Comparison of ENCODE assay signal across 25 mouse cellular contexts in genomic region chr12:81865183-81865582, GRCm38 (mm10). TPM values are rescaled to one million over a fixed set of nuclear protein-coding genes. Genes with fewer than 3 reads are reported as not detected.
A peak's percentile ranks its signal among the peaks of the same experiment; 100 is the strongest.
DNase-seq lines count a peak whose midpoint lies in the region; ATAC-seq and TF ChIP-seq lines count a peak whose summit lies in the region.
"Had no signal": no experiment of that assay in that cellular context is flagged by ENCODE, and none has a peak within 500 bp of the region (broad histone marks: within the 10 kb centered on the region; RNA-seq: fewer than 3 reads in every experiment).

No protein-coding gene starts in this region.

- ATAC-seq in intestine, embryonic 14.5 days (replicated peaks; ENCODE audit: low FRiP score, low TSS enrichment, low read depth): no peak
- no peak for ATAC-seq in intestine, embryonic 16.5 days
- ATAC-seq: activated CD4-positive, CD25-positive, alpha-beta regulatory T cell, adult 4 months; CD4-positive, CD25-positive, alpha-beta regulatory T cell, adult 4 months; forebrain, embryonic 13.5 days; Patski had no signal

- H3K9ac ChIP-seq in intestine, embryonic 14.5 days (ENCODE audit: low read length): no peak overlapping the region
- no peak overlapping the region for H3K9ac ChIP-seq in intestine, embryonic 16.5 days (ENCODE audit: low read depth, low read length)
- H3K9ac ChIP-seq: embryonic facial prominence, embryonic 12.5 days; forebrain, embryonic 13.5 days had no signal

- no peak overlapping the region for H3K4me2 ChIP-seq in intestine, embryonic 14.5 days (ENCODE audit: low read length)
- H3K4me2 ChIP-seq in intestine, embryonic 16.5 days (ENCODE audit: low read depth, low read length): no peak overlapping the region
- H3K4me2 ChIP-seq: embryonic facial prominence, embryonic 12.5 days; forebrain, embryonic 13.5 days had no signal

- TF ChIP-seq POLR2A in thymus, adult 2 months (IDR thresholded peaks at IDR 0.05; ENCODE audit: control insufficient read depth, extremely low read depth, insufficient read depth, low read length, poor library complexity): no peak

- intact Hi-C loops in gastrocnemius, adult 2 months (cut with DNase I): no loop called here

- no peaks in the 10 kb centered on the region for H3K9me3 ChIP-seq in heart, embryonic 10.5 days
- no peaks in the 10 kb centered on the region for H3K9me3 ChIP-seq in intestine, embryonic 14.5 days (ENCODE audit: control insufficient read depth, low read length)
- no peaks in the 10 kb centered on the region for H3K9me3 ChIP-seq in intestine, embryonic 16.5 days (ENCODE audit: control insufficient read depth, low read length)
- H3K9me3 ChIP-seq: embryonic facial prominence, embryonic 10.5 days; embryonic facial prominence, embryonic 12.5 days; forebrain, embryonic 13.5 days had no signal

- H3K4me1 ChIP-seq in heart, embryonic 10.5 days: peaks cover 56% of the 10 kb centered on the region
- H3K4me1 ChIP-seq in intestine, embryonic 14.5 days (replicated peaks; ENCODE audit: control insufficient read depth, insufficient read depth, low read length): peaks cover 45% of the 10 kb centered on the region
- peaks cover 19% of the 10 kb centered on the region for H3K4me1 ChIP-seq in intestine, embryonic 16.5 days (ENCODE audit: control insufficient read depth, insufficient read depth, low read length)
- peaks cover 48% of the 10 kb centered on the region for H3K4me1 ChIP-seq in thymus, adult 2 months (replicated peaks; ENCODE audit: control insufficient read depth, insufficient read depth, low read length)

- no peak for TF ChIP-seq CTCF in gastrocnemius, adult 2 months (IDR thresholded peaks at IDR 0.05)
- TF ChIP-seq CTCF in thymus, adult 2 months (IDR thresholded peaks at IDR 0.05; ENCODE audit: borderline replicate concordance, control insufficient read depth, extremely low read depth, insufficient read depth, low read length, poor library complexity): no peak

- H3K27ac ChIP-seq in gastrocnemius, adult 2 months: no peak overlapping the region
- H3K27ac ChIP-seq in heart, embryonic 10.5 days: peak overlapping the region; percentile 2; the same call in 1 of the 2 replicates
- H3K27ac ChIP-seq in intestine, embryonic 14.5 days (ENCODE audit: low read depth): no peak overlapping the region
- no peak overlapping the region for H3K27ac ChIP-seq in intestine, embryonic 16.5 days (ENCODE audit: low read length)
- peak overlapping the region; percentile 9; the same call in 1 of the 2 replicates for H3K27ac ChIP-seq in thymus, adult 2 months (ENCODE audit: control insufficient read depth, insufficient read depth, low read length)
- H3K27ac ChIP-seq: embryonic facial prominence, embryonic 10.5 days; embryonic facial prominence, embryonic 12.5 days; forebrain, embryonic 13.5 days had no signal

- peak; percentile 2 for DNase-seq in gastrocnemius, postnatal 25 days
- DNase-seq in gastrocnemius, adult 2 months: no peak
- no peak for DNase-seq in heart, embryonic 10.5 days (ENCODE audit: low spot score)
- no peak for DNase-seq in heart, adult 8-10 months (ENCODE audit: low spot score)
- peak; percentile 25 for DNase-seq in intestine, embryonic 14.5 days (ENCODE audit: low spot score)
- DNase-seq in thymus, adult 2 months: no peak
- DNase-seq in thymus, postnatal 36 days: no peak
- DNase-seq: adrenal gland, adult 8-10 months; adrenal gland, postnatal 14 days; adrenal gland, postnatal 36 days; B cell, adult 2 months; cerebellum, adult 11-12 months; cerebellum, adult 2 months; cerebellum, adult 9-10 months; cerebellum, postnatal 10 days; cerebellum, postnatal 25 days had no signal

- no peaks in the 10 kb centered on the region for H3K27me3 ChIP-seq in heart, embryonic 10.5 days (ENCODE audit: insufficient read depth, poor library complexity, severe bottlenecking)
- no peaks in the 10 kb centered on the region for H3K27me3 ChIP-seq in intestine, embryonic 14.5 days (replicated peaks; ENCODE audit: control insufficient read depth, insufficient read depth, low read length)
- H3K27me3 ChIP-seq in intestine, embryonic 16.5 days (replicated peaks; ENCODE audit: control insufficient read depth, insufficient read depth, low read length): no peaks in the 10 kb centered on the region
- H3K27me3 ChIP-seq in thymus, adult 2 months (ENCODE audit: control insufficient read depth, insufficient read depth, low read length): no peaks in the 10 kb centered on the region
- H3K27me3 ChIP-seq: CH12.LX; embryonic facial prominence, embryonic 12.5 days; forebrain, embryonic 13.5 days; Patski had no signal

- 81% methylated on average over 6 of the region's 6 CpGs for WGBS in heart, embryonic 10.5 days
- 85% methylated on average over 6 of the region's 6 CpGs for WGBS in intestine, embryonic 14.5 days
- WGBS in intestine, embryonic 16.5 days: 91% methylated on average over 6 of the region's 6 CpGs
- 92% methylated on average over 6 of the region's 6 CpGs for WGBS in thymus, adult 2 months

- no peak overlapping the region for H3K4me3 ChIP-seq in gastrocnemius, adult 2 months
- H3K4me3 ChIP-seq in heart, embryonic 10.5 days: no peak overlapping the region
- H3K4me3 ChIP-seq in intestine, embryonic 14.5 days (ENCODE audit: low read depth, low read length): no peak overlapping the region
- H3K4me3 ChIP-seq in intestine, embryonic 16.5 days (ENCODE audit: low read length): no peak overlapping the region
- H3K4me3 ChIP-seq in thymus, adult 2 months (ENCODE audit: control insufficient read depth, insufficient read depth, low read length): no peak overlapping the region
- H3K4me3 ChIP-seq: embryonic facial prominence, embryonic 10.5 days; embryonic facial prominence, embryonic 12.5 days; forebrain, embryonic 13.5 days had no signal

- H3K36me3 ChIP-seq in heart, embryonic 10.5 days: 0 out of 2 replicates have a peak, but pooled peaks cover 3% of the 10 kb centered on the region
- no peaks in the 10 kb centered on the region for H3K36me3 ChIP-seq in intestine, embryonic 14.5 days (ENCODE audit: control insufficient read depth, insufficient read depth, low read length)
- no peaks in the 10 kb centered on the region for H3K36me3 ChIP-seq in intestine, embryonic 16.5 days (ENCODE audit: control insufficient read depth, insufficient read depth, low read length)
- H3K36me3 ChIP-seq in thymus, adult 2 months (ENCODE audit: control insufficient read depth, insufficient read depth, low read length): no peaks in the 10 kb centered on the region
- H3K36me3 ChIP-seq: embryonic facial prominence, embryonic 10.5 days; embryonic facial prominence, embryonic 12.5 days; G1E had no signal

RNA-seq across cellular contexts. Expression of gene Pcnx, which starts 5.4 kb away (rescaled TPM):
- 10 to 100 TPM; 34.2 to 38.5 TPM for total RNA-seq in gastrocnemius, postnatal 25 days (2021)
- 10 to 100 TPM; 50.3 to 51.3 TPM for total RNA-seq in gastrocnemius, adult 2 months (2021)
- 9.8 and 13.1 TPM in 2 replicates for polyA plus RNA-seq in heart, embryonic 10.5 days (2016; fragmentation: Nextera tagmentation; extraction: Ambion mirVana)
- total RNA-seq in heart, adult 8-10 months (2022): 10 to 100 TPM; 53.7 to 77.4 (median 69.0) TPM
- polyA plus RNA-seq in intestine, embryonic 14.5 days (2014; fragmentation: Nextera tagmentation; extraction: Ambion mirVana): 18.2 and 23.6 TPM in 2 replicates
- 6.3 and 10.3 TPM in 2 replicates for polyA plus RNA-seq in intestine, embryonic 16.5 days (2015; fragmentation: Nextera tagmentation; extraction: Ambion mirVana)
- polyA plus RNA-seq in thymus, adult 2 months (2012; rRNA removed): 49.0 and 56.8 TPM in 2 replicates
- polyA plus RNA-seq: G1E had no signal

Comparison
In these comparisons a context has a peak if more than half of its experiments do, and no peak if none do; other contexts are left out.
1. DNase-seq: peak in gastrocnemius, postnatal 25 days (single experiment) and intestine, embryonic 14.5 days (single experiment); none in gastrocnemius, adult 2 months (single experiment), heart, embryonic 10.5 days (single experiment), heart, adult 8-10 months (single experiment), thymus, adult 2 months (single experiment) and thymus, postnatal 36 days (0 of 2).
2. H3K27ac ChIP-seq: peak in heart, embryonic 10.5 days (single experiment) and thymus, adult 2 months (single experiment); none in gastrocnemius, adult 2 months (single experiment), intestine, embryonic 14.5 days (single experiment) and intestine, embryonic 16.5 days (single experiment).